Mouse (Mus musculus): ENCODE measurements around the gene Rhox6.
"Not testable (repeated sequence)": the region's sequence is repeated elsewhere in the genome, so short reads cannot be mapped to it uniquely, and the experiment has no call there.

Gene Rhox6

GRCm38 (mm10) chrX:37826610-37827009 lies at the start of gene Rhox6:
Rhox6 (plus strand) TSS chrX:37826910.
- in situ Hi-C loops (cut with MboI; ENCODE audit: unreplicated experiment in 2 of 2) = not testable (repeated sequence)

- in situ Hi-C loops (cut with MboI; ENCODE audit: unreplicated experiment in 2 of 2) = no loop called here
Measured at GRCm38 (mm10) chrX:37807286-37808080, 19.2 kb upstream of the Rhox6 start.

GRCm38 (mm10) chrX:37809396-37809795 lies 17.3 kb upstream of the Rhox6 start:
- in situ Hi-C loops (cut with MboI; ENCODE audit: unreplicated experiment in 2 of 2) = no loop called here

- in situ Hi-C loops (cut with MboI; ENCODE audit: unreplicated experiment in 2 of 2) = no loop called here
Measured at GRCm38 (mm10) chrX:37811179-37811578, 15.5 kb upstream of the Rhox6 start.

GRCm38 (mm10) chrX:37815665-37816064 lies 11.0 kb upstream of the Rhox6 start:
- in situ Hi-C loops (cut with MboI; ENCODE audit: unreplicated experiment in 2 of 2) = no loop called here

GRCm38 (mm10) chrX:37831386-37831785 lies 4.7 kb downstream of the Rhox6 start, which contains the start of gene Rhox7a:
Rhox7a (plus strand) TSS chrX:37831686.
- in situ Hi-C loops (cut with MboI; ENCODE audit: unreplicated experiment in 2 of 2) = not testable (repeated sequence)

- in situ Hi-C loops (cut with MboI; ENCODE audit: unreplicated experiment in 2 of 2) = no loop called here
Measured at GRCm38 (mm10) chrX:37871641-37872040, 44.9 kb downstream of the Rhox6 start.

GRCm38 (mm10) chrX:37878844-37879243 lies 52.1 kb downstream of the Rhox6 start, which contains the start of gene Rhox8:
Rhox8 (minus strand) TSS chrX:37878944.
- in situ Hi-C loops (cut with MboI; ENCODE audit: unreplicated experiment in 2 of 2) = no loop called here
